Mouse (Mus musculus): ENCODE measurements around the gene Ifih1. TPM values are rescaled to one million over a fixed set of nuclear protein-coding genes. Genes with fewer than 3 reads are reported as not detected.

The Ifih1 gene
- total RNA-seq, 1 experiment from 2014 or later = 27.3 TPM

DNA sequence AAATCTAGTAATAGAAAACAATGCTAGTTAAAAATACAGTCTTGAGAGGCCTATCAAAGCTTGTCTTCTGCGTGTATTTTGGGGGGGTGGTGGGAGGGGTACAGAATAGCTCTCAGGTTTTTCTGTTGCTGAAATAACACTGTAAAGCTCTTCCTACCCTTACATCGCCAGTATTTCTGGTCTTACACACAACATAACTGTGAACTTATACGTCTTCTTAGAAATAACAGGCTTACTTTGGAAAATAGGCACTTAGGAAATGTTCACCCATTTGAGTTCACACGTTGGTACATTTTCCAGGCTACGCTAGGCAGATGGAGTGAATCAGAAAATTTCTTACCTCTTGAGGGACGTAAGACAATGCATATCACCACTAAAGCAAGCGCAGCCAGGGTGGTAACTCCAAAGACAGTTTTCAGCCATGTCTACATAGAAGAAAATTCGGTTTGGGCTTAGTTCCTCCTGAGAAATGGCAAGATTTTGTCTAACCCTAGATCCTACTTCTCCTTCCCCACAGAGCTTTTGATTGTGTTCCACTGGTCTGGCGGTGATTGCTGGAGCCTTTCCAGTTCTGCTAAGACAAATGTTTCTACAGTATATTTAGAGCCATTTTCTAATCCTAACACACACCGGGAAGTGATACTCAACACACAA, 72.8 kb downstream of the Ifih1 start:
- ATAC-seq (replicated peaks; ENCODE audit: insufficient number of reproducible peaks, low FRiP score, low TSS enrichment, poor library complexity, severe bottlenecking) = no peak

DNA sequence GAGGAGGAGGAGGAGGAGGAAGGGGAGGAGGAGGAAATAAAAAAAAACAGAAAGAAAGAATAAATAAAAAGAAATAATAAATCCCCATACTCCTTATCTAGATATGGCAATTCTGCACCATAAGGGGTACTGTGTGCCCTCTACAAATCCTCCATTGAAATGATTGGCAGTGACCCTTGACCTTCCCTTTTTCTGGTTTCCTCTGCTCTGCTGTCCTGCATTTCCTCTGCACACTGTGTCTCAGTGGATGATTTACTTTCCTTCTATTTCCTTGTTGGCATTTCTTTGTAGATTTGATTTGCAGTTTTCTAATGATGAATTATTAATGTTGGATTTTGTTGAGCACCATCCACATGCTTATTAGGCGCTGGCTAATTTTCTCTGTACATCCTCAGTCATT, 81.4 kb downstream of the Ifih1 start:
- ATAC-seq (replicated peaks; ENCODE audit: insufficient number of reproducible peaks, low FRiP score, low TSS enrichment, poor library complexity, severe bottlenecking) = no peak

DNA sequence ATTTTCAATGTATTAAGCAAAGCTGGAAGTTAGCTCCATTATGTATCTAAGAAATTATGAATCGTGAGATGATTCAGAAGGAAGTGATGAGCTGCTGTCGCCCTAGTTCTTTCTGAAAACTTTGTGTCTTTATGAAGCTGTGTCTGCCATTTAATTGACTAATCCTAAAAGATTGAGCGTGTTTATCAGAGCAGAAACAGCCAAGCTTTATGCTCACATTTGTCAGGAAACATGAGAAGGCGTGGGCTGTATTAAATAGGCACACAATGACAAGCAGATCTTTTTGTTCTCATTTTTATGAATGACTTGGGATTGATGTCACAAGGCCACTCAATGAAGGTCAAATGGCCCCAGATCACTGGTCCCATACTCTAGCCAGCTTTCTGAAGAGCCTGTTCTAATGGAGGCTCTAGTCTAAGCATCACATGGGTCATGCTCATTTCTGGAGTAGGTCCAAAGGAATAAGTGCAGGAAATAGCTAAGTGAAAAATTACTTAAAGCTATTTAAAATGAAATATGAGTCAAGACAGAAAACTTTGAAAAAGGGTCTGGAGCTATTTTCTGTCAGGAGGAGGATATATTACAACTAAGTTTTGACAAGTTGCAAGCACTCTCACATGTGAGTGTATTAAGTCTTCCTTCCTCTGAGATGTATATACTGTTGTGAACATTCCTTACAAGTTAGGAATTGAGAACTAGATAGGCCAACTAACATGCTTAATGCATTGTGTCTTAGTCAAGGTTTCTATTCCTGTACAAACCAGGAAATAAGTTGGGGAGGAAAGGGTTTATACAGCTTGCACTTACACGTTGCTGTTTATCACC, 83.2 kb downstream of the Ifih1 start:
- no peak for ATAC-seq (replicated peaks; ENCODE audit: insufficient number of reproducible peaks, low FRiP score, low TSS enrichment, poor library complexity, severe bottlenecking)

DNA sequence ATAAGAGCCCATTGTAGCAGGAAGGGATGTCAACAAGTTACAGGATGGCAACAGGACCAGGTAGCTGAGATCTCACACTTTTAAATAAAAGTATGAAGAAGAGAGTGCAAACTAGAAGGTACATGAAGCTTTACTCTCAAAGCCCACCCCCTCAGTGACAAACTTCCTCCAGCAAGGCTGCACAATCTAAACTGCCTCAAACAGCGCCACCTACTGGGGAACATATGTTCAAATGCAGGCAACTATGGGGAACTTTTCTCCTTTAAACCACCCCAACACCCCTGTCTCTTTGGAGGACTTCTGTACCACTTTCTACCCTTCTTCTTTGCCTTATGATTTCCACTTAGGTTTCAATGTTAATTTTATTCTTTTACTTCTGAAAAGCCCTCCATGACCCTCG, 88.6 kb downstream of the Ifih1 start:
- ATAC-seq (replicated peaks; ENCODE audit: insufficient number of reproducible peaks, low FRiP score, low TSS enrichment, poor library complexity, severe bottlenecking) = no peak

DNA sequence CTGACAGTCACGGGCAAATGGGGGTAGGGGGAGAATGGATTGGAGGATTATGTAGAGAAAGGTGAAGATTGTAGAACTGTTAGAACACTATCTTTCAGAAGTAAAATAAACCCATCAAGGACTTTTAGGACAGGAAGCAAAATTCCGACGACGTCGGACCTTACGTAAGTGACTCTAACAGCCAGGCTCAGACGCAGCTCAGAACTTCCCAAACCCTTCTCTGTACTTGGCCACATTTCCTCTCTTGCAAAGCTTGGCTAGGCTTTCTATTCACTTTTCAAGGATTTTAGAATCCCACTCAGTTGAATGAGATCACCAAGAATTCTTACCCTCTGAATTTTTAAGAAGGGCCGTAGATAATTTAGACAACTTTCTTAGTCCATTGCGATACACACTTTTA, 89.7 kb downstream of the Ifih1 start:
- no peak for ATAC-seq (replicated peaks; ENCODE audit: insufficient number of reproducible peaks, low FRiP score, low TSS enrichment, poor library complexity, severe bottlenecking)

DNA sequence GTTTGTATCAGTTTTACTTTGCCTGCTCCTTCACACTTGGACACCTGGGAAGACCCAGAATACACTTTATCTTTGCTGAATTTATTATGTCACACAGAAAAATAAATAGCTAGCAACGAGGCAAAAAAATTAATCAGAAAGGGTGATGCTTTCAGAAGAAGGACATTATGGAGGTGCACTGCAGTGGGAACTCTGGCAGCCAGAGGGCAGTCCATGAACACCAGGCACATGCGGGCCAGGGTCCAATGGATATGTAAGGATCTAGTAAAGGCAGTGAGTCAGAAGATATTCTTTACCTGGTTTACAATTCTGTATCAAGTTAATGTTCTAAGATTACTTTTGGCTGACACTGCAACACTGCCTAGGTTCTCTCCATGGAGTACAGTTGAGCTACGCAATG, 96.4 kb downstream of the Ifih1 start:
- ATAC-seq (replicated peaks; ENCODE audit: insufficient number of reproducible peaks, low FRiP score, low TSS enrichment, poor library complexity, severe bottlenecking) = no peak

DNA sequence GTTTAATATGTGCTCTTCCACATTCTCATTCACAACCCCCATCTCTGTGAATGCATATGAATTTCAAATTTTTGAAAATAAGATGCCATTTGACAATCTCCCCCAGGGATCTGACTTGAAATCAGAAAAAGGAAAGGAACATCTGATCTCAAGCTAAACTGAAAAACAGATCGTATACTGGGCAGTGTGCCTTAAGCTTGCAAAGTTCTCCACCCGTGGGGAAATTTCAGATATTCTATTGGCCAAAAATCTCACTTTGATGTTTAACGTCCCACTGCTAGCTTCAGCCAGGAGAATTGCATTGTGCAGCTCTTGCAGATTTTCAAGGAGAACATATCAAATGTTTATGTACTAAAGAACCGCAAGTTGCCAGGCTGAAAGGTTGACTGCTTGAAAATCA, 96.9 kb downstream of the Ifih1 start:
- no peak for ATAC-seq (replicated peaks; ENCODE audit: insufficient number of reproducible peaks, low FRiP score, low TSS enrichment, poor library complexity, severe bottlenecking)

DNA sequence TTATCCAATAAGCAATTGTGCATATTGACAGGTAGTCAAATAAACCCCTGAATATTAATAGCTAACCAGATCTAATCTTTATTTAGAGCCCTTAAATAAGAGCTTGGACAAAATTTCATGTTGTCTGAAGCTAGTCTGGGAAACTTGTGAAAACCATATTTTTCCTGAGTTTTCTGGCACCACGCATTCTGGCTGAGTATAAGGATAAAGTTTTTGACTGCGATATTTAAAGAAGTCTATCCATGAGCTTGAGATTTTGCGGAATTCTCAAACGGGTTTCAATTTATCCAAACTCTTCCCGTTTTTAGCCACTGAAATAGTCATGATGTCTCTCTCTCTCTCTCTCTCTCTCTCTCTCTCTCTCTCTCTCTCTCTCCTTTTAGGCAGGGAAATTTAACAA, 98.0 kb downstream of the Ifih1 start:
- no peak for ATAC-seq (replicated peaks; ENCODE audit: insufficient number of reproducible peaks, low FRiP score, low TSS enrichment, poor library complexity, severe bottlenecking)

Other genes with a start within 250 kb of the Ifih1 start
- gene Dpp4, start 234.0 kb downstream of the Ifih1 start, total RNA-seq (2017) = 13.3 to 19.0 TPM (median 16.7 TPM) in 3 replicates
- not detected in 3 replicates for gene Gcg, start 162.6 kb downstream of the Ifih1 start, total RNA-seq (2017)
- gene Fap, start 72.2 kb downstream of the Ifih1 start, total RNA-seq (2017) = 0.78 to 3.0 TPM (median 2.2 TPM) in 3 replicates
- gene Gca, start 18.0 kb upstream of the Ifih1 start, total RNA-seq (2017) = 1.3 to 13.8 TPM (median 1.4 TPM) in 3 replicates

All from monocyte, adult 5-6 weeks (primary cell).